Mouse (Mus musculus) limb, embryonic 12.5 days (tissue): Measurements from ENCODE around the gene Ch25h. TPM values are rescaled to one million over a fixed set of nuclear protein-coding genes. Genes with fewer than 3 reads are reported as not detected.

ENCODE experiments used
- ATAC-seq: fragments of 200-750 bp; cut with Nextera tagmentation; 2 replicates; pipeline ENCODE4 v1.8.0; 2017; ENCODE audit warnings: low read depth, moderate TSS enrichment; ENCODE audit not compliant: insufficient number of reproducible peaks, insufficient read depth, low FRiP score, low TSS enrichment
- H3K27ac ChIP-seq: fragments of 300-500 bp; sonication (generic); 2 replicates; pipeline ENCODE4 v1.5.1; 2016; ENCODE audit warnings: mild to moderate bottlenecking, moderate library complexity
- H3K27me3 ChIP-seq: fragments of 300-500 bp; sonication (generic); 2 replicates; pipeline ENCODE4 v1.6.1; 2016; ENCODE audit warnings: mild to moderate bottlenecking, moderate library complexity
- H3K36me3 ChIP-seq: fragments of 300-500 bp; sonication (generic); 2 replicates; pipeline ENCODE4 v1.6.1; 2016; ENCODE audit warnings: mild to moderate bottlenecking, moderate library complexity
- H3K4me1 ChIP-seq: fragments of 300-500 bp; sonication (generic); replicated peaks from 2 replicates; pipeline ENCODE4 v1.6.1; 2016
- H3K4me2 ChIP-seq: fragments of 300-500 bp; sonication (generic); 2 replicates; pipeline ENCODE4 v1.6.1; 2016; ENCODE audit warnings: mild to moderate bottlenecking, moderate library complexity
- H3K4me3 ChIP-seq: fragments of 300-500 bp; sonication (generic); replicated peaks from 2 replicates; pipeline ENCODE4 v1.5.1; 2016; ENCODE audit warnings: mild to moderate bottlenecking
- H3K9ac ChIP-seq: fragments of 300-500 bp; sonication (generic); replicated peaks from 2 replicates; pipeline ENCODE4 v1.6.1; 2016; ENCODE audit warnings: mild to moderate bottlenecking, moderate library complexity
- H3K9me3 ChIP-seq: fragments of 300-500 bp; sonication (generic); 2 replicates; pipeline ENCODE4 v1.6.1; 2016; ENCODE audit warnings: mild to moderate bottlenecking, moderate library complexity
- WGBS: fragments of 180-500 bp; shearing (Covaris S2); methylation state at CpG from one replicate; pipeline ENCODE4 v1.1.7; 2016; 5-methylcytosine and 5-hydroxymethylcytosine counted together
- polyA plus RNA-seq: library from polyadenylated mRNA; unstranded; fragments of >200 nt; fragmentation: Nextera tagmentation; extraction: Ambion mirVana; gene quantifications from 2 replicates; pipeline ENCODE4 v1.2.1, GENCODE M21; 2016

The Ch25h gene
- polyA plus RNA-seq, 1 experiment from 2014 or later, result 5.4 TPM

GRCm38 (mm10) chr19:34423783-34424335 lies 51.1 kb downstream of the Ch25h start:
- H3K9ac ChIP-seq, result no peak overlapping the region
- H3K4me2 ChIP-seq, result no peak overlapping the region
- no peaks in the 10 kb centered on the region for H3K36me3 ChIP-seq
- ATAC-seq, result no peak
- no peaks in the 10 kb centered on the region for H3K27me3 ChIP-seq
- no peaks in the 10 kb centered on the region for H3K9me3 ChIP-seq
- no peaks in the 10 kb centered on the region for H3K4me1 ChIP-seq
- 84% methylated on average over 4 of the region's 4 CpGs for WGBS
- H3K4me3 ChIP-seq, result no peak overlapping the region
- no peak overlapping the region for H3K27ac ChIP-seq

Other genes starting within 250 kb of the Ch25h start
- gene Acta2, start 219.6 kb downstream of the Ch25h start, polyA plus RNA-seq, result 120 and 137 TPM in 2 replicates
- gene Fas, start 184.5 kb downstream of the Ch25h start, polyA plus RNA-seq, result 1.1 and 1.4 TPM in 2 replicates
- gene Lipa, start 52.3 kb upstream of the Ch25h start, polyA plus RNA-seq, result 25.9 and 27.9 TPM in 2 replicates
- 9.0 and 10.3 TPM in 2 replicates for gene Ifit2, start 75.5 kb upstream of the Ch25h start, polyA plus RNA-seq
- gene Ifit3, start 108.4 kb upstream of the Ch25h start, polyA plus RNA-seq, result 2.1 and 3.6 TPM in 2 replicates
- gene Ifit1bl1, start 126.8 kb upstream of the Ch25h start, polyA plus RNA-seq, result 0.21 and 0.40 TPM in 2 replicates
- 0.67 and 1.1 TPM in 2 replicates for gene Ifit3b, start 132.8 kb upstream of the Ch25h start, polyA plus RNA-seq
- 0.14 and 0.18 TPM in 2 replicates for gene Ifit1bl2, start 165.6 kb upstream of the Ch25h start, polyA plus RNA-seq
- 0.39 and 0.60 TPM in 2 replicates for gene Ifit1, start 165.7 kb upstream of the Ch25h start, polyA plus RNA-seq